Mouse (Mus musculus) liver, postnatal 0 days (tissue): ENCODE data around the gene Strbp.

Source experiments
- CTCF ChIP-seq: sonication (generic); IDR thresholded peaks from 2 replicates; pipeline ENCODE4 v1.5.1; 2016; ENCODE audit warnings: antibody characterized with exemption, low read depth
- EP300 ChIP-seq: IDR thresholded peaks from 2 replicates; pipeline ENCODE4 v1.6.1; 2016; ENCODE audit warnings: antibody characterized with exemption, low read depth, mild to moderate bottlenecking

- TF ChIP-seq CTCF (no peak), EP300 (no peak)
Measured at GRCm38 (mm10) chr2:37708835-37709234, 5.2 kb upstream of the Strbp start.
